In genomic region chr8:123725261-123725660, GRCm38 (mm10) we compare ENCODE assay signal across 11 mouse cellular contexts.
"Had no signal": no experiment of that assay in that cellular context is flagged by ENCODE, and none has a peak within 500 bp of the region (broad histone marks: within the 10 kb centered on the region; RNA-seq: fewer than 3 reads in every experiment).

No protein-coding gene starts in this region.

- H3K9ac ChIP-seq: limb, embryonic 15.5 days; liver, embryonic 12.5 days; lung, embryonic 14.5 days; midbrain, embryonic 12.5 days; neural tube, embryonic 15.5 days had no signal

- H3K4me3 ChIP-seq: limb, embryonic 15.5 days; liver, embryonic 12.5 days; midbrain, embryonic 12.5 days; neural tube, embryonic 15.5 days had no signal

- H3K27me3 ChIP-seq: neural tube, embryonic 15.5 days had no signal

- ATAC-seq: liver, embryonic 12.5 days had no signal

- H3K4me2 ChIP-seq: limb, embryonic 15.5 days; liver, embryonic 12.5 days; lung, embryonic 14.5 days; midbrain, embryonic 12.5 days; neural tube, embryonic 15.5 days had no signal

- DNase-seq: kidney, adult 11 months; kidney, adult 9 months; kidney, postnatal 36 days; lung, embryonic 14.5 days; lung, postnatal 10 days; thymus, postnatal 36 days had no signal

- H3K36me3 ChIP-seq: limb, embryonic 15.5 days; liver, embryonic 12.5 days; midbrain, embryonic 12.5 days; neural tube, embryonic 15.5 days had no signal

- H3K9me3 ChIP-seq: limb, embryonic 15.5 days; liver, embryonic 12.5 days; midbrain, embryonic 12.5 days; neural tube, embryonic 15.5 days had no signal

- H3K27ac ChIP-seq: kidney, postnatal 0 days; limb, embryonic 15.5 days; liver, embryonic 12.5 days; midbrain, embryonic 12.5 days; neural tube, embryonic 15.5 days had no signal
